10 mouse cellular contexts compared by ENCODE assay signal in the genomic region with DNA sequence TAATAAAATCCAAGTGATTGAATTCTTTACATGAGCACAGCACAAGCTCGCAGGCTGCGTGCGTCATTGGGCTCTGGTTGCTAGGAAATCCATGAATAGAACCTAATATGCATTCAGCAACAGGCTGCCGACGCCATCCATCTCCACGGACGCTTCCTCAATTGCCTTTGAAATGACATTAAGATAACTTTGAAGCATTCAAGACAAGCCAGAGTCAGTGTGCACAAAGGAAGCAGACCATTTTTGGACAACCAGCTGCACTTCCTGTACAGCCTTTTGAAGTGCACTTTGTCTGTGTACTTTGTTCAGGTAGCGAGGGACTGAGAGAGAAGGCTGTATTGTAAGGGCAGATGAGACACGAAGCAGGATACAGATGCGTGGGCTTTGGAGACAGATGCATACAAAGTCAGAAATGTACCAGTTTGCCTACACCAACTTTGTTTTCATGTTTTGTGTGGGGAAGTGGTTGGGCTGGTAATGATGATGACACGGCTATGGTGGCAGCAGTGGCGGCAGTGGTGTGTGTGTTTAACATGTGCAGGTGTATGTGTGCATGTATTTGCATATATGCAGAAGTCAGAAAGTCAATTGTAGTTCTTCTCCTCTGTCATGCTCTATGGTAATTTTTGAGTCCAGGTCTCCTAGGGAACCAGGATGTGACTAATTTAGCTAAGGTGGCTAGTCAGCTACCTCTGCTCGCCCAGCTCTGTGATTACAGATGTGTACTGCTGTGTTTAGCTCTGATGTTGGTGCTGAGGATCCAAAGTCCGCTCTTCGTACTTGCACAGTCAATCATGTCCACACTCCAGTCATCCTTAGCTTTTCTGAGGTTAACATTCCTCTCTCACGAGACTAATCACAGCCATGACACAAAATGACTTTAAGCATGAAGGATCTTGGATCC.
DNase-seq lines count a peak whose midpoint lies in the region; ATAC-seq and TF ChIP-seq lines count a peak whose summit lies in the region.
"Had no signal": no experiment of that assay in that cellular context is flagged by ENCODE, and none has a peak within 500 bp of the region (broad histone marks: within the 10 kb centered on the region; RNA-seq: fewer than 3 reads in every experiment).

No protein-coding gene starts in this region.

- no peak for TF ChIP-seq CTCF in intestine, postnatal 0 days (IDR thresholded peaks at IDR 0.05; ENCODE audit: low read depth)

- 65% methylated on average over 16 of the region's 16 CpGs for WGBS in intestine, postnatal 0 days
- WGBS in intestine, embryonic 15.5 days = 70% methylated on average over 16 of the region's 16 CpGs

- H3K36me3 ChIP-seq in intestine, postnatal 0 days (ENCODE audit: control insufficient read depth, insufficient read depth) = no peaks in the 10 kb centered on the region
- no peaks in the 10 kb centered on the region for H3K36me3 ChIP-seq in intestine, embryonic 15.5 days

- H3K4me1 ChIP-seq in intestine, postnatal 0 days (replicated peaks; ENCODE audit: control insufficient read depth, insufficient read depth, low read length) = no peaks in the 10 kb centered on the region
- H3K4me1 ChIP-seq in intestine, embryonic 15.5 days (replicated peaks) = no peaks in the 10 kb centered on the region

- H3K4me3 ChIP-seq in intestine, postnatal 0 days (ENCODE audit: low read depth, low read length) = no peak overlapping the region
- H3K4me3 ChIP-seq in intestine, embryonic 15.5 days (replicated peaks) = no peak overlapping the region
- H3K4me3 ChIP-seq: erythroblast, embryonic 14.5 days had no signal

- H3K9ac ChIP-seq in intestine, postnatal 0 days (ENCODE audit: low read depth, low read length) = no peak overlapping the region
- no peak overlapping the region for H3K9ac ChIP-seq in intestine, embryonic 15.5 days

- ATAC-seq in intestine, postnatal 0 days = peak; percentile 45; the same call in 1 of the 2 replicates
- ATAC-seq in intestine, embryonic 15.5 days = no peak
- ATAC-seq in monocyte, adult 5-6 weeks (replicated peaks; ENCODE audit: insufficient number of reproducible peaks, low FRiP score, low TSS enrichment, poor library complexity, severe bottlenecking) = no peak
- ATAC-seq in erythroid progenitor cell, adult 5-6 weeks (replicated peaks; ENCODE audit: low FRiP score, poor library complexity, severe bottlenecking) = no peak
- ATAC-seq: Patski had no signal

- H3K27ac ChIP-seq in intestine, postnatal 0 days (ENCODE audit: low read depth, low read length) = no peak overlapping the region
- H3K27ac ChIP-seq in intestine, embryonic 15.5 days = no peak overlapping the region

- intact Hi-C loops in left cerebral cortex, postnatal 10 days (cut with DNase I) = no loop called here

- no peaks in the 10 kb centered on the region for H3K27me3 ChIP-seq in intestine, postnatal 0 days (replicated peaks; ENCODE audit: control insufficient read depth, insufficient read depth, low read length)
- no peaks in the 10 kb centered on the region for H3K27me3 ChIP-seq in intestine, embryonic 15.5 days (replicated peaks)
- H3K27me3 ChIP-seq: Patski had no signal

- no peak overlapping the region for H3K4me2 ChIP-seq in intestine, postnatal 0 days (replicated peaks; ENCODE audit: low read depth)
- no peak overlapping the region for H3K4me2 ChIP-seq in intestine, embryonic 15.5 days (replicated peaks)

- peak; percentile 13 to 23 for DNase-seq in frontal cortex, postnatal 25 days (ENCODE audit: low spot score in 2 of 2)
- DNase-seq in left cerebral cortex, postnatal 10 days (ENCODE audit: extremely low spot score in 1 of 2, low spot score in 2 of 2) = peak; percentile 49 to 69
- DNase-seq in right cerebral cortex, postnatal 4 days = peak; percentile 38
- no peak for DNase-seq in retina, embryonic 14.5 days (ENCODE audit: low spot score)

- no peaks in the 10 kb centered on the region for H3K9me3 ChIP-seq in intestine, postnatal 0 days (ENCODE audit: control insufficient read depth)
- no peaks in the 10 kb centered on the region for H3K9me3 ChIP-seq in intestine, embryonic 15.5 days
